14 mouse cellular contexts compared by ENCODE assay signal in genomic region chr12:56687640-56688481, GRCm38 (mm10). TPM values are rescaled to one million over a fixed set of nuclear protein-coding genes. Genes with fewer than 3 reads are reported as not detected.
"Had no signal": no experiment of that assay in that cellular context is flagged by ENCODE, and none has a peak within 500 bp of the region (broad histone marks: within the 10 kb centered on the region; RNA-seq: fewer than 3 reads in every experiment).

No protein-coding gene starts in this region.

- H3K36me3 ChIP-seq: limb, embryonic 13.5 days; neural tube, embryonic 13.5 days had no signal

- H3K9ac ChIP-seq: limb, embryonic 13.5 days; liver, embryonic 14.5 days; neural tube, embryonic 13.5 days had no signal

- H3K27ac ChIP-seq: limb, embryonic 13.5 days; liver, embryonic 14.5 days; neural tube, embryonic 13.5 days had no signal

- H3K4me3 ChIP-seq: limb, embryonic 13.5 days; myocyte; neural tube, embryonic 13.5 days had no signal

- H3K9me3 ChIP-seq: limb, embryonic 13.5 days; neural tube, embryonic 13.5 days had no signal

- H3K4me2 ChIP-seq: limb, embryonic 13.5 days; neural tube, embryonic 13.5 days had no signal

- DNase-seq: kidney, adult 11 months; kidney, postnatal 14 days; left cerebral cortex, postnatal 4 days; lung, adult 18-20 months; spleen, adult 18-20 months; thymus, adult 18-20 months; thymus, postnatal 25 days had no signal

RNA-seq across cellular contexts. Expression of gene Pax9, which starts 3.7 kb away (rescaled TPM):
- polyA plus RNA-seq: large intestine, adult 2 months; liver, adult 2 months; urinary bladder, adult 2 months had no signal
